Mouse (Mus musculus): ENCODE data around the gene Trim29. TPM values are rescaled to one million over a fixed set of nuclear protein-coding genes. Genes with fewer than 3 reads are reported as not detected.

Trim29 gene
- polyA plus RNA-seq, 1 experiment from 2014 or later, result 45.2 TPM

DNA sequence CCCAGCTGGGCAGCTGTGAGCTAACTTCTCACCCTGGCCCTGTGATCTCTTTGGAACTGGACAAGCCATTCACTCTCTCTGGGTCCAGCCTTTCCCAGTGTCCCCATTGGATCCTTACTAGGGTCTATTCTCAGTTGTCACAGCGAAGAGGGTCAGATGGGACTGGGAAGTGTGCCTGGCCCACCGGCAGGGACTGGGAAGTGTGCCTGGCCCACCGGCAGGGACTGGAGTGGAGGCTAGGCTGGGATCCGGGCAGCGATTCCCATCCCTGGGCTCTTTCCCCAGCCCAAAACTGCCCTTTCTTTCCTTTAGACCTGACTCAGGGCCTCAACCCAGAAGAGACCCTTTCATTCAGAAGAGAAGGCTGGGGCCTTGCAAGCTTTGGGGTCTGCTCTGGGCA, 27.4 kb downstream of the Trim29 start:
- H3K4me1 ChIP-seq, result no peaks in the 10 kb centered on the region
- ATAC-seq (ENCODE audit: insufficient number of reproducible peaks, insufficient read depth, low FRiP score, low TSS enrichment, low read depth), result no peak
- no peaks in the 10 kb centered on the region for H3K36me3 ChIP-seq
- no peak overlapping the region for H3K27ac ChIP-seq
- H3K9me3 ChIP-seq, result no peaks in the 10 kb centered on the region
- H3K4me2 ChIP-seq, result no peak overlapping the region
- 76% methylated on average over 5 of the region's 5 CpGs for WGBS
- H3K9ac ChIP-seq, result no peak overlapping the region
- no peaks in the 10 kb centered on the region for H3K27me3 ChIP-seq
- no peak overlapping the region for H3K4me3 ChIP-seq

DNA sequence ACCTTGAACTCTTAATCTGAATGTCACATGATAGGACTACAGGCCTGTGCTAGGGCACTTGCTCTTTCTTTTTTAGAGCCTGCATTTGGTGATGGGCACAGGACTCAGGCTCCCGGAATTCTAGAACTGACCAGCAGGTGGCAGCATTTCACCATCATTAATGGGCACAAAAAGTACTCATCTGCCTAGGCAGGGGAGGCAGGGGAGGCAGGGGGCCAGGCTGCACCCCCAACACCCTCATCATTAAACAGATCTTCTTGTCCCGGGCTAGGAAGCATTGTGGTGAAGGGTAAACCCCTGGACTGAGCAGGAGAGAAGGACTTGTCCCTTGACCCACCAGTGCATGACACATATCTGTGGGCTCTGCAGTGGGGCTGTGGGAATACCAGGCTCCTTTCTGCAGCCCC, 29.0 kb downstream of the Trim29 start:
- Histone ChIP-seq H3K4me2 (no peak overlapping the region), H3K27me3 (no peaks in the 10 kb centered on the region), H3K4me3 (no peak overlapping the region), H3K4me1 (no peaks in the 10 kb centered on the region), H3K27ac (no peak overlapping the region), H3K9me3 (no peaks in the 10 kb centered on the region), H3K9ac (no peak overlapping the region), H3K36me3 (no peaks in the 10 kb centered on the region)
- WGBS, result 3% methylated on average over 2 of the region's 2 CpGs
- 0 out of 2 replicates have a peak, but pooled peaks have one; percentile 2 for ATAC-seq (ENCODE audit: insufficient number of reproducible peaks, insufficient read depth, low FRiP score, low TSS enrichment, low read depth)

DNA sequence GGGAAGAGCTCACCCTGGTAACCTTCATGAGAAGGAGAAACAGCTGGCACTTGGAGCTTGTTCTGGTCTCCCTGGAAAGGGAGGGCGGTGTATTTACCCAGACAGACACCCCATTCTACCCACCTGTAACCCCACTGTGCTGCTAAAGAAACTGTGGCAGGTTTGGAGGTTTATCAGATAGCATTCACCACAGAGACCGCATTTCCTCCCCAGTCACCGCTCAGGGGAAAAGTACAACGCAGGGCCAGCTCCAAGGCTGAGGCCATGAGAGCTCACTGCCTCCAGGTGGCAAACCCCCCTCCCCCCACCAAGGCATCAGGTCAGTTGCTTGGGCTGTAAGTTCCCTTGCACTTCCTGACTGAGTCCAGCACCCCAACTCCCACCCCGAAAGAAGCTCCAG, 39.4 kb downstream of the Trim29 start:
- H3K36me3 ChIP-seq, result no peaks in the 10 kb centered on the region
- no peak overlapping the region for H3K4me2 ChIP-seq
- no peak overlapping the region for H3K4me3 ChIP-seq
- H3K9ac ChIP-seq, result no peak overlapping the region
- H3K9me3 ChIP-seq, result no peaks in the 10 kb centered on the region
- no peak for ATAC-seq (ENCODE audit: insufficient number of reproducible peaks, insufficient read depth, low FRiP score, low TSS enrichment, low read depth)
- H3K4me1 ChIP-seq, result peaks cover 6% of the 10 kb centered on the region; the same call in 1 of the 2 replicates
- WGBS, result 43% methylated on average over 5 of the region's 5 CpGs
- H3K27me3 ChIP-seq, result 0 out of 2 replicates have a peak, but pooled peaks cover 11% of the 10 kb centered on the region
- H3K27ac ChIP-seq, result no peak overlapping the region

DNA sequence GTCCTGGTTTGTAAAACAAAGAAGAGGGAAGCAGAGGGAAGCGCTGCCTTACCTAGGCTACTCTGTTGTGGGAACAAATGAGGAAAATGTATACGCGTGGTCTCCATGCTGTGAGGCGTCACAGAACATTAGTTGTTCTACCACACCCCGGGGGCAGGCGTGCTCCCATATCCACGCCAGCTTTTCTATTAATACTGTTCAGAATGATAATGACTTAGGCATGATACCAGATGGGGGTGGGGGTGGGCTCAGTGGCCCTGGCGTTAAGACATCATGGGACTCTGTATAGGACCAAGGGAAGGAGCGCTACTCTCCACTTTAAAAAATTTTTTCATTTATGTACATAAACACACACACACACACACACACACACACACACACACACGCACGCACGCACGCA, 40.4 kb downstream of the Trim29 start:
- Histone ChIP-seq H3K4me2 (no peak overlapping the region), H3K27me3 (0 out of 2 replicates have a peak, but pooled peaks cover 11% of the 10 kb centered on the region), H3K9ac (no peak overlapping the region), H3K4me3 (no peak overlapping the region), H3K27ac (no peak overlapping the region), H3K4me1 (peaks cover 6% of the 10 kb centered on the region; the same call in 1 of the 2 replicates), H3K36me3 (no peaks in the 10 kb centered on the region), H3K9me3 (no peaks in the 10 kb centered on the region)
- no peak for ATAC-seq (ENCODE audit: insufficient number of reproducible peaks, insufficient read depth, low FRiP score, low TSS enrichment, low read depth)
- WGBS, result 64% methylated on average over 13 of the region's 13 CpGs

GRCm38 (mm10) chr9:43357011-43357410, 46.4 kb downstream of the Trim29 start:
- Histone ChIP-seq H3K36me3 (no peaks in the 10 kb centered on the region), H3K9me3 (no peaks in the 10 kb centered on the region), H3K4me1 (peaks cover 9% of the 10 kb centered on the region; the same call in 1 of the 2 replicates), H3K27me3 (no peaks in the 10 kb centered on the region), H3K4me2 (no peak overlapping the region), H3K27ac (no peak overlapping the region), H3K9ac (no peak overlapping the region), H3K4me3 (no peak overlapping the region)
- no peak for ATAC-seq (ENCODE audit: insufficient number of reproducible peaks, insufficient read depth, low FRiP score, low TSS enrichment, low read depth)

DNA sequence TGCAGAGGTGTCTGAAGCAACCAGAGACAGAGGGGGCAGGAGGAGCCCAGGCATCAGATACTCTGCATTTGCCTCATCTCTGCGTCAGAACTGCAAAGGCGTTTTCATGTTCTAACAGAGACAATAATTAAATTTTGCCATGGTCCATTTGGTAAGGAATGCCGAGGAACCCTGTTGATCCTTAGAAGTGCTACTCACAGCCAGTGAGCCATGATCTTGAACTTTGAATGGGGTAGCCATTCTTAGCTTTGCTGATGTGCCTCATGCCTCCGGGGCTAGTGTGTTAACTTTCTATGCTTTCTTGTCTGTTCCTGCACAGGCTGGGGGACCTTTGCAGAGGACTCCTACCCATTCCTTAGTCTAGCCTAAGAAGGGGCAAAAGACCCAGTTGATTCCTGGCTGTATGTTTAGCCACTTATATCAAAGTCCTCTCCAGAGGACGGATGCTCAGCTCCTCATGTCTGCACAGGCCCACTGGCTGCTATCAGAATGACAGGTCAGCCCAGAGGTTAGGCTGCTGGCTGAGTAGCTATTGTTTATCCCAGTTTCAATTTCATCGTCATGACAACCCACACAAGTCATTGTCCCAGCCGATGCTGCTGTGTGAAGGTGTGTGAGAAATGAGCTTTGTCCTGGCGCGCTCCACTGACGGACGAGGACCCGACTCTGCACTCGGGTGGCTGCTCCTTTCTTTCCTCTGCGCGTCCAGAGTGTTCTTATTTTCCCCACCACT, 48.1 kb downstream of the Trim29 start:
- H3K4me3 ChIP-seq, result no peak overlapping the region
- H3K27me3 ChIP-seq, result no peaks in the 10 kb centered on the region
- no peak overlapping the region for H3K4me2 ChIP-seq
- H3K4me1 ChIP-seq, result peaks cover 9% of the 10 kb centered on the region; the same call in 1 of the 2 replicates
- H3K27ac ChIP-seq, result no peak overlapping the region
- ATAC-seq (ENCODE audit: insufficient number of reproducible peaks, insufficient read depth, low FRiP score, low TSS enrichment, low read depth), result no peak
- H3K9ac ChIP-seq, result no peak overlapping the region
- WGBS, result 49% methylated on average over 15 of the region's 15 CpGs
- no peaks in the 10 kb centered on the region for H3K9me3 ChIP-seq
- no peaks in the 10 kb centered on the region for H3K36me3 ChIP-seq

- H3K9me3 ChIP-seq, result no peaks in the 10 kb centered on the region
- H3K4me3 ChIP-seq, result no peak overlapping the region
- ATAC-seq (ENCODE audit: insufficient number of reproducible peaks, insufficient read depth, low FRiP score, low TSS enrichment, low read depth), result no peak
- 87% methylated on average over 3 of the region's 3 CpGs for WGBS
- no peak overlapping the region for H3K4me2 ChIP-seq
- no peak overlapping the region for H3K27ac ChIP-seq
- no peaks in the 10 kb centered on the region for H3K27me3 ChIP-seq
- no peak overlapping the region for H3K9ac ChIP-seq
- H3K36me3 ChIP-seq, result no peaks in the 10 kb centered on the region
- H3K4me1 ChIP-seq, result no peaks in the 10 kb centered on the region
Measured at GRCm38 (mm10) chr9:43368781-43369180, 58.1 kb downstream of the Trim29 start.

DNA sequence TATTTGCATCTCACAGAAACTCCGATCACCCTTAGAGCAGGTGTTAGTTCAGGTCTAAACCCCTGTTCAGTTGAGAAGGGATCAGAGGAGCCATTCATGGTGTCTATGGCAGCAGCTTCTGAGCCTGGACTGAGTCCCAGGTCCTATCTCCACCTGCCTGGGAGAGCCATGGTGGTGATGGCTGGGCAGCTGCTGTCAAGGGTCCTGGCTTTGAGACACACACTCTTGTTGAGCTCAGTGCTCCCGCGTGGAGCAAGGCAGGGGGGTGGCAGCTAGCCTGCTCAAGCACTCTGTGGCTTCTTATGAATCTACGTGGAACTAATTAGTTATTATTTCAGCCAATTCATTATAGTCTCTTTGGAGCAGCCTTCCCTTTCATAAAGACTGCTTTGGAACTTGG, 73.2 kb downstream of the Trim29 start:
- no peak for ATAC-seq (ENCODE audit: insufficient number of reproducible peaks, insufficient read depth, low FRiP score, low TSS enrichment, low read depth)
- WGBS, result 73% methylated on average over 4 of the region's 4 CpGs
- Histone ChIP-seq H3K27ac (no peak overlapping the region), H3K9ac (no peak overlapping the region), H3K27me3 (no peaks in the 10 kb centered on the region), H3K4me3 (no peak overlapping the region), H3K36me3 (no peaks in the 10 kb centered on the region), H3K9me3 (no peaks in the 10 kb centered on the region), H3K4me2 (no peak overlapping the region), H3K4me1 (no peaks in the 10 kb centered on the region)

GRCm38 (mm10) chr9:43384400-43384799, 73.8 kb downstream of the Trim29 start:
- Histone ChIP-seq H3K9ac (no peak overlapping the region), H3K27ac (no peak overlapping the region), H3K27me3 (no peaks in the 10 kb centered on the region), H3K4me2 (no peak overlapping the region), H3K4me3 (no peak overlapping the region), H3K4me1 (no peaks in the 10 kb centered on the region), H3K9me3 (no peaks in the 10 kb centered on the region), H3K36me3 (no peaks in the 10 kb centered on the region)
- 69% methylated on average over 3 of the region's 3 CpGs for WGBS
- ATAC-seq (ENCODE audit: insufficient number of reproducible peaks, insufficient read depth, low FRiP score, low TSS enrichment, low read depth), result no peak

Other genes with a start within 250 kb of the Trim29 start
- 16.1 and 16.9 TPM in 2 replicates for gene Arhgef12, start 203.6 kb upstream of the Trim29 start, polyA plus RNA-seq (2015; fragmentation: Nextera tagmentation; extraction: Ambion mirVana)
- 7.8 and 9.1 TPM in 2 replicates for gene Tmem136, start 194.3 kb upstream of the Trim29 start, polyA plus RNA-seq (2015; fragmentation: Nextera tagmentation; extraction: Ambion mirVana)
- gene Pou2f3, start 100.5 kb upstream of the Trim29 start, polyA plus RNA-seq (2015; fragmentation: Nextera tagmentation; extraction: Ambion mirVana), result 2.0 and 2.1 TPM in 2 replicates
- 81.8 and 86.1 TPM in 2 replicates for gene Oaf, start 70.9 kb upstream of the Trim29 start, polyA plus RNA-seq (2015; fragmentation: Nextera tagmentation; extraction: Ambion mirVana)